Mouse (Mus musculus) lung, postnatal 10 days (tissue): ENCODE results near the gene Tmem44.

ENCODE experiments used
- DNase-seq: peaks from one replicate; pipeline ENCODE4 v3.0.0; 2021

Tmem44 gene

GRCm38 (mm10) chr16:30516993-30517392, 33.6 kb downstream of the Tmem44 start:
- DNase-seq, result no peak

GRCm38 (mm10) chr16:30515418-30515817, 35.2 kb downstream of the Tmem44 start:
- no peak for DNase-seq

GRCm38 (mm10) chr16:30513050-30514024, 37.3 kb downstream of the Tmem44 start:
- peak; percentile 50 for DNase-seq

GRCm38 (mm10) chr16:30512375-30513049, 38.1 kb downstream of the Tmem44 start:
- DNase-seq, result peak; percentile 39

GRCm38 (mm10) chr16:30511563-30512340, 38.9 kb downstream of the Tmem44 start:
- DNase-seq, result no peak

- DNase-seq, result peak; percentile 93
These were observed 39.9 kb downstream of the Tmem44 start for GRCm38 (mm10) chr16:30510504-30511451.

GRCm38 (mm10) chr16:30510091-30510490, 40.6 kb downstream of the Tmem44 start:
- no peak for DNase-seq

- DNase-seq, result no peak
These were observed 41.3 kb downstream of the Tmem44 start for GRCm38 (mm10) chr16:30509340-30509739.

GRCm38 (mm10) chr16:30508738-30509137, 41.9 kb downstream of the Tmem44 start:
- DNase-seq, result no peak

- DNase-seq, result no peak
These were observed 43.5 kb downstream of the Tmem44 start for GRCm38 (mm10) chr16:30507120-30507519.

GRCm38 (mm10) chr16:30505311-30506031, 45.2 kb downstream of the Tmem44 start:
- DNase-seq, result no peak

GRCm38 (mm10) chr16:30504856-30505255, 45.8 kb downstream of the Tmem44 start:
- no peak for DNase-seq

GRCm38 (mm10) chr16:30503958-30504357, 46.7 kb downstream of the Tmem44 start:
- DNase-seq, result peak; percentile 75

- peak; percentile 73 for DNase-seq
These were observed 48.3 kb downstream of the Tmem44 start for GRCm38 (mm10) chr16:30502221-30502891.

GRCm38 (mm10) chr16:30501621-30502020, 49.0 kb downstream of the Tmem44 start:
- DNase-seq, result no peak

GRCm38 (mm10) chr16:30500223-30500622, 50.4 kb downstream of the Tmem44 start:
- DNase-seq, result no peak

- peak; percentile 27 for DNase-seq
These were observed 51.4 kb downstream of the Tmem44 start for GRCm38 (mm10) chr16:30499126-30499857.

GRCm38 (mm10) chr16:30497307-30497706, 53.3 kb downstream of the Tmem44 start:
- DNase-seq, result no peak

GRCm38 (mm10) chr16:30494883-30495282, 55.8 kb downstream of the Tmem44 start:
- DNase-seq, result no peak

GRCm38 (mm10) chr16:30491742-30492141, 58.9 kb downstream of the Tmem44 start:
- peak; percentile 41 for DNase-seq
